Mouse (Mus musculus) frontal cortex, adult 2 months (tissue): Measurements from ENCODE around the gene H2-Eb2. TPM values are rescaled to one million over a fixed set of nuclear protein-coding genes. Genes with fewer than 3 reads are reported as not detected.

Source experiments
- polyA plus RNA-seq: library from polyadenylated mRNA; depleted of rRNA; stranded (reverse); fragments of >200 nt; gene quantifications from 2 replicates; pipeline ENCODE4 v1.2.3, GENCODE M21; 2012; rRNA removed

H2-Eb2 gene
- polyA plus RNA-seq, 1 experiment, result not detected

Other genes with a start within 250 kb of the H2-Eb2 start
- gene H2-Oa, start 233.3 kb upstream of the H2-Eb2 start, polyA plus RNA-seq, result 1.1 and 1.2 TPM in 2 replicates
- 26.3 and 26.8 TPM in 2 replicates for gene H2-DMa, start 206.1 kb upstream of the H2-Eb2 start, polyA plus RNA-seq
- gene Brd2, start 203.0 kb upstream of the H2-Eb2 start, polyA plus RNA-seq, result 167 and 194 TPM in 2 replicates
- 0.99 and 1.1 TPM in 2 replicates for gene H2-DMb2, start 182.4 kb upstream of the H2-Eb2 start, polyA plus RNA-seq
- 3.1 and 3.5 TPM in 2 replicates for gene H2-DMb1, start 172.6 kb upstream of the H2-Eb2 start, polyA plus RNA-seq
- gene Tap1, start 138.1 kb upstream of the H2-Eb2 start, polyA plus RNA-seq, result 4.0 and 4.1 TPM in 2 replicates
- 4.5 and 4.7 TPM in 2 replicates for gene Psmb9, start 137.9 kb upstream of the H2-Eb2 start, polyA plus RNA-seq
- 10.1 and 12.1 TPM in 2 replicates for gene Psmb8, start 127.9 kb upstream of the H2-Eb2 start, polyA plus RNA-seq
- gene Tap2, start 122.1 kb upstream of the H2-Eb2 start, polyA plus RNA-seq, result 9.1 and 10.1 TPM in 2 replicates
- gene H2-Ob, start 86.8 kb upstream of the H2-Eb2 start, polyA plus RNA-seq, result 0.78 and 1.1 TPM in 2 replicates
- 4.7 and 5.2 TPM in 2 replicates for gene H2-Ab1, start 68.0 kb upstream of the H2-Eb2 start, polyA plus RNA-seq
- 3.4 and 3.8 TPM in 2 replicates for gene H2-Aa, start 37.8 kb upstream of the H2-Eb2 start, polyA plus RNA-seq
- 3.2 and 5.1 TPM in 2 replicates for gene H2-Eb1, start 19.8 kb upstream of the H2-Eb2 start, polyA plus RNA-seq
- 0.06 TPM in 1 of 2 replicates, not detected in the other for gene Btnl2, start 29.2 kb downstream of the H2-Eb2 start, polyA plus RNA-seq
- gene Btnl1, start 51.5 kb downstream of the H2-Eb2 start, polyA plus RNA-seq, result not detected in 2 replicates
- gene BC051142, start 73.2 kb downstream of the H2-Eb2 start, polyA plus RNA-seq, result 10.7 and 11.1 TPM in 2 replicates
- gene Btnl4, start 151.7 kb downstream of the H2-Eb2 start, polyA plus RNA-seq, result not detected in 2 replicates
- gene Btnl6, start 191.7 kb downstream of the H2-Eb2 start, polyA plus RNA-seq, result not detected in 2 replicates
- gene Notch4, start 238.6 kb downstream of the H2-Eb2 start, polyA plus RNA-seq, result 6.2 and 7.2 TPM in 2 replicates